Mouse (Mus musculus) myocyte (in vitro differentiated cells): ENCODE measurements around the gene Nhlh2.

Experiments
- POLR2A ChIP-seq: IDR thresholded peaks from one replicate; pipeline ENCODE4 v1.6.1; 2011; ENCODE audit warnings: low read depth, mild to moderate bottlenecking, control low read depth, moderate library complexity; ENCODE audit not compliant: insufficient read length
- REST ChIP-seq: IDR thresholded peaks from one replicate; pipeline ENCODE4 v1.6.1; 2011; ENCODE audit warnings: mild to moderate bottlenecking, control low read depth, moderate library complexity; ENCODE audit not compliant: insufficient read depth, insufficient read length
- USF1 ChIP-seq: IDR thresholded peaks from one replicate; pipeline ENCODE4 v1.6.1; 2011; ENCODE audit warnings: low read depth, mild to moderate bottlenecking, control low read depth, moderate library complexity

DNA sequence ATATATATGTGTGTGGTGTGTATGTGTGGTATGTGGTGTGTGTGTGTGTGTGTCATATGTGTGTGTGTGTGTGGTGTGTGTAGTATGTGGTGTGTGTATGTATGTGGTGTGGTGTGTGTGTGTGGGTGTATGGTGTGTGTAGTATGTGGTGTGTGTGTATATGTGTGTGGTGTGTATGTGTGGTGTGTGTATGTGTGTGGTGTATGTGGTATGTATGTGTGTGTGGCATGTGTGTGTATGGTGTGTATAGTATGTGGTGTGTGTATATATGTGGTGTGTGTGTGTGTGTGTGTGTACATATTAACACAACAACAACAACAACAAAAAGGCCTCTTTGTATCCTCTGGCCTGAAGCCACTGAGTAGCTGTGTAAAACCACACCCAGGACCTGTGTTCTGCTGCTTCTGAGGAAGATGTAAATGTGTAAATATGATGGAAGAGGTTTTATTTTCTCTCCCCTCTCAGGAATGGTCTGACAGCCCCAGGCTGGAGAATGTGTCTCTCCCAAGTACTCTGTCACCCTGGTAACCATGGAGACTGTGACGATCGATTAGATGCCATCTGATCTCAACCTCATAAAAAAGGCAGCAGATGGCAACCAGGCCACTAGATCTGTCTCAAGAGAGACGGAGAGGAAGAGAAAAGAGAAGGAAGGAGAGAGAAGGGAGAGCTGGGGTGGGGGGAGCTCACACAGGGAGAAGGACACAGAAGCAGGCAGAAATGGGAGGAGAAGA is 42.9 kb upstream of the Nhlh2 start:
- TF ChIP-seq REST, result no peak
- TF ChIP-seq POLR2A, result no peak
- TF ChIP-seq USF1, result no peak
